Mouse (Mus musculus): ENCODE data around the gene Cpne2. TPM values are rescaled to one million over a fixed set of nuclear protein-coding genes. Genes with fewer than 3 reads are reported as not detected.
A peak's percentile ranks its signal among the peaks of the same experiment; 100 is the strongest.

Cpne2 gene
- polyA plus RNA-seq, 1 experiment from 2014 or later, result 24.8 TPM

DNA sequence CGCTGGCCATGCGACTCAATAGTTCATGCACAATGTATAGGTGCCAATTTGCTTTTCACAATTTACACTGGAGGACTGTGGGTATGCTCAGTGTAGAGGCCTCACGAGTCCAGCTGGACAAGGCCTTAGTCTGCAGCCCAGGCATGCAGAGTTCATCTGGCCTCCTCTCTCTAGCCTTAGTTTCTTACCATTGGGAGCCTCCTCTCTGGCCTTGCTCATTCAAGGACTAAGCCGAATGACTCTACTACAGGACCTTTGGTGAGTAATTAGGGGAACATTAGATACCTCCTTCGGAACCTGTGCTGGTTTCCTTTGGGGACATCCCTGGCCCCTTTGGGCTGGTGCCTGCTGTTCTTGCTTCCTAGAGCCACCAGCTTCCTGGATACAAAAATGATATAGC is 13.8 kb upstream of the Cpne2 start:
- H3K4me2 ChIP-seq (replicated peaks), result no peak overlapping the region
- no peaks in the 10 kb centered on the region for H3K27me3 ChIP-seq
- ATAC-seq (replicated peaks), result no peak
- no peaks in the 10 kb centered on the region for H3K9me3 ChIP-seq
- H3K9ac ChIP-seq (replicated peaks), result no peak overlapping the region
- H3K27ac ChIP-seq (replicated peaks), result no peak overlapping the region
- 95% methylated on average over 5 of the region's 5 CpGs for WGBS
- H3K36me3 ChIP-seq, result no peaks in the 10 kb centered on the region
- H3K4me1 ChIP-seq, result no peaks in the 10 kb centered on the region
- H3K4me3 ChIP-seq, result no peak overlapping the region

DNA sequence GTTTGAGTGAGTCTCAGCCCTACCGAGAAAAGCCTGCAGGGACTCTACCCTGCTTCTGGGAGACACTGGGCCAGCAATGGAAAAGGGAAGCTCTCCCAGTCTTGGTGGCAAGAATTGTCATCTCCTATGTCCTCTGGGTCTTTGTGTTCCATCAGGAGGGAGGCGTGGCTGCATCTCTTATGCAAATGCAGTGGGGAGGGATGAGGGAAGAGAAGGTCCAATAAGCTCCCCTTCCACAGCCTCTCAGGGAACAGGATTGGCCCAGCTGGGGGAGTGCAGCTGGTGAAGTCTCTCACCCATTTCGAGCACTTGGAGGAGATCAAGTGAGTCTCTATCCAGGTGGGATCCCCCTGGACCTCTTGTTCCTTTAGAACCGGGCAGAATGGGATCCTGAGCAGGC is 11.3 kb upstream of the Cpne2 start:
- no peaks in the 10 kb centered on the region for H3K4me1 ChIP-seq
- H3K27ac ChIP-seq (replicated peaks), result no peak overlapping the region
- H3K9ac ChIP-seq (replicated peaks), result no peak overlapping the region
- no peak overlapping the region for H3K4me3 ChIP-seq
- no peak overlapping the region for H3K4me2 ChIP-seq (replicated peaks)
- no peak for ATAC-seq (replicated peaks)
- H3K27me3 ChIP-seq, result no peaks in the 10 kb centered on the region
- no peaks in the 10 kb centered on the region for H3K9me3 ChIP-seq
- no peaks in the 10 kb centered on the region for H3K36me3 ChIP-seq
- 57% methylated on average over 4 of the region's 4 CpGs for WGBS

DNA sequence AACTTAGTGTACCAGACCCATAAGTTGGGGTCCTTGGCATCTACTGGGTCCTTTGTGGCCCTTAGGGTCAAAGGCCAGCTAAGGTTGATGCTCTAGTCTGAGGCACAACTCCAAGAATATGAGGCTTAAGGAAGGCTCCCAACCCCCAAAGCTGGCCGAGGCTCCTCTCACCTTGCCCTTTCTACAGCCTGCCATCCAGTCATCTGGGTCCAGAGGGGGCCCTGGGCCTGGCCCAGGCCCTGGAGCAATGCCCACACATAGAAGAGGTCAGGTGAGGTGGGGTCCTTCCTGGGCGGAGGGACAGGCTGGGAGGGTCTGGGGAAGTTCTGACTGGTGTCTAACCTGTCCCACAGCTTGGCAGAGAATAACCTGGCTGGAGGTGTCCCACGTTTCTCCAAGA is 10.3 kb upstream of the Cpne2 start:
- Histone ChIP-seq H3K4me2 (replicated peaks) (no peak overlapping the region), H3K4me3 (no peak overlapping the region), H3K36me3 (no peaks in the 10 kb centered on the region), H3K9ac (replicated peaks) (no peak overlapping the region), H3K27me3 (no peaks in the 10 kb centered on the region), H3K9me3 (no peaks in the 10 kb centered on the region), H3K4me1 (no peaks in the 10 kb centered on the region), H3K27ac (replicated peaks) (no peak overlapping the region)
- WGBS, result 70% methylated on average over 3 of the region's 3 CpGs
- no peak for ATAC-seq (replicated peaks)

DNA sequence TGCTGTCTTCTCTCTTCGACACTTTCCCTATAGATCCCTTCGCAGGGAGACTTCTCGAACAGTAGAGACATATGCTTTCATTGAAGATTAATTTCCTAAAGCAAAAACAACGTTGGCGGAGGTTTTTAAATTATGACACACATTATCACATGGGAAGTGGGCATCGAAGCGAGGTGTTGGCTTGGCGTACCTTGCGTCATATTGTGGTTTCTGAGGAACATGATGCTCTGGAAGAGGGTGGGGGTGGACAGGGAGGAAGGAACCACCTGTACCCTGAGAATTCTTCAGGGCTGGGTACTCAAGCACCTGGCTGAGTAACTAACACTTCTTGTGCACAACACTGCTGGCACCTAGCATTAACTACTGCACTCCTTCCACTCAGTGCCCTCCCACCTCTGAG is 8.2 kb upstream of the Cpne2 start:
- no peaks in the 10 kb centered on the region for H3K9me3 ChIP-seq
- H3K4me2 ChIP-seq (replicated peaks), result no peak overlapping the region
- no peak overlapping the region for H3K9ac ChIP-seq (replicated peaks)
- no peaks in the 10 kb centered on the region for H3K4me1 ChIP-seq
- no peak overlapping the region for H3K4me3 ChIP-seq
- no peaks in the 10 kb centered on the region for H3K36me3 ChIP-seq
- no peak overlapping the region for H3K27ac ChIP-seq (replicated peaks)
- H3K27me3 ChIP-seq, result no peaks in the 10 kb centered on the region
- WGBS, result 92% methylated on average over 9 of the region's 9 CpGs
- no peak for ATAC-seq (replicated peaks)

DNA sequence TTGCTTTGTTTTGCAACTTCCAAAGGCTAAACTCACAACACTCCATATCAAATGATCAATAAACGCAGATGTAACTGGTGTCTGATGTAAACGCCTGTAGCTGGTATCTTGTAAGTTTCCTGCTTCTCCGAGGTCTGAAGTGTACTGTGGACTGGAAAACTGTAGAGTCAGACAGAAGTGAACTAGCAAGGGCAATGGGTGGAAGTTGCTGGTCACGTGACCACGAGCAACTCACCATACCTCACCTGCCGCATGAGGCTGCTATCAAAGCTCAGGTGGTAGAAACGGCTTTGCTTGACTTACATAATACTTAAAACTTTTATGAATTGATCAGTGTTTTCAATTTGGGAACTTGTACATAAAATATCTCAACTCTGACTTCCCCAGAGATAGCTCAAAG is 5.6 kb upstream of the Cpne2 start:
- no peak for ATAC-seq (replicated peaks)

DNA sequence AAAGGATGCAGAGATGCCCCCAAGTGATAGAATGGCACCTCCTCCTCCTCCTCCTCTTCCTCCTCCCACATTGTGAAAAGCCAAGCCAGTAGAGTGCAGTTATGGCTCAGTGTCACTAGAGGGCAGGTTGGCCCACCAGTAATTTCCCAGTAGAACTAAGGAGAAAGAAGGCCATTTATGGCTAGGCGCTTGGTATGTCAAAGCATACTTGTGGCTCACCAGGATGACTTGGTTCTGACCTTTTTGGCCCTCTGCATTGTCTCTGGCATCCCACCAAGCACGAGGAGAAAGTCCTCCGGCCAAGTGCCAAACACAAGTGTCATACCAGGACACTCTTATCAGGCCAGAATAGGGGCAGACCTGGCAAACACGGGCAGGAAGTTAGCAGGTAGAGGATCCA is 4.5 kb upstream of the Cpne2 start:
- H3K27me3 ChIP-seq, result no peaks in the 10 kb centered on the region
- H3K27ac ChIP-seq (replicated peaks), result no peak overlapping the region
- no peaks in the 10 kb centered on the region for H3K36me3 ChIP-seq
- peaks cover 13% of the 10 kb centered on the region for H3K4me1 ChIP-seq
- no peaks in the 10 kb centered on the region for H3K9me3 ChIP-seq
- no peak overlapping the region for H3K4me2 ChIP-seq (replicated peaks)
- 41% methylated on average over 4 of the region's 4 CpGs for WGBS
- ATAC-seq (replicated peaks), result no peak
- no peak overlapping the region for H3K9ac ChIP-seq (replicated peaks)
- H3K4me3 ChIP-seq, result no peak overlapping the region

More for the DNA sequence above, 5.6 kb upstream of the Cpne2 start:
- WGBS, result 87% methylated on average over 7 of the region's 7 CpGs
- no peak overlapping the region for H3K4me3 ChIP-seq
- H3K36me3 ChIP-seq, result no peaks in the 10 kb centered on the region
- no peaks in the 10 kb centered on the region for H3K27me3 ChIP-seq
- H3K9ac ChIP-seq (replicated peaks), result no peak overlapping the region
- no peak overlapping the region for H3K27ac ChIP-seq (replicated peaks)
- H3K4me2 ChIP-seq (replicated peaks), result no peak overlapping the region
- H3K9me3 ChIP-seq, result no peaks in the 10 kb centered on the region
- H3K4me1 ChIP-seq, result peaks cover 5% of the 10 kb centered on the region; the same call in 1 of the 2 replicates

DNA sequence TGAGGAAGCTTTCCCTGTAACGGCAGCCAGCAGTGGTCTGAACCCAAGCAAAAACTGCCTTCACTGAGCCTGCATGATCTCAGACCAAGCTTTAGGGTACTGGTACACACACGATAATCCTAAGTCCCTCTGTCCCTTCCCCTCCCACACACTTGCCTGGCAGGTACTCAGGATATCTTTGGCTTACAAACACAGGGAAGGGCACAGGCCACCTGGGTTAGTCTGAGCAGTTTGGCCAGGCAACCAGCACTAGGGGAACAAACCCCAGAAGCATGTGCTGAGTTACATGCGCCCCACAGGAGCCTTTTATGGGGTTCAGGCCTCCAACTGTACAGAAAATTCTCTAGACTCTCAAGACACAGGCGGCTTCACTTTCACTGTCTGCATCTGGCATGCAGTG is 2.9 kb upstream of the Cpne2 start:
- H3K9me3 ChIP-seq, result no peaks in the 10 kb centered on the region
- no peak for ATAC-seq (replicated peaks)
- H3K4me3 ChIP-seq, result no peak overlapping the region
- H3K36me3 ChIP-seq, result no peaks in the 10 kb centered on the region
- WGBS, result 80% methylated on average over 4 of the region's 4 CpGs
- no peak overlapping the region for H3K4me2 ChIP-seq (replicated peaks)
- no peak overlapping the region for H3K27ac ChIP-seq (replicated peaks)
- H3K4me1 ChIP-seq, result peaks cover 28% of the 10 kb centered on the region
- no peaks in the 10 kb centered on the region for H3K27me3 ChIP-seq
- H3K9ac ChIP-seq (replicated peaks), result no peak overlapping the region

DNA sequence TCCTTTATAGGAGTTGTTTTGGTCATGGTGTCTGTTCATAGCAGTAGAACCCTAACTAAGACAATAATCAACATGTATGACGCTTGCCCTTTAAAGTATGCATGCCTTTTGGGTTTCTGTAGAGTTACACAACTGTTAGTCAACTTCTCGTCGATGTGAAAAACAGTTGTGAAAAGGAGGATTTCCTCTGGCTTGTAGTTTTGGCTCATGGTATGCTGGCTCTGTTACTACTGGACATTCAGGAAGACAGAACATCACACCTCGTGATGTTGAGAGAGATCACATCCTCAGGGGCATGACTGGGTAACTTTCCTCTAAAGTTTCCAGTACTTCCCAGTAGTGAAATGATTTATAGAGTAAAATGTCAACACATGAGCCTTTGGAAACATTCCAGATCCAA is 2.1 kb upstream of the Cpne2 start:
- no peak overlapping the region for H3K27ac ChIP-seq (replicated peaks)
- no peak for ATAC-seq (replicated peaks)
- no peak overlapping the region for H3K9ac ChIP-seq (replicated peaks)
- H3K9me3 ChIP-seq, result no peaks in the 10 kb centered on the region
- WGBS, result 91% methylated on average over 4 of the region's 4 CpGs
- H3K36me3 ChIP-seq, result no peaks in the 10 kb centered on the region
- no peak overlapping the region for H3K4me2 ChIP-seq (replicated peaks)
- no peak overlapping the region for H3K4me3 ChIP-seq
- H3K4me1 ChIP-seq, result peaks cover 36% of the 10 kb centered on the region
- no peaks in the 10 kb centered on the region for H3K27me3 ChIP-seq

DNA sequence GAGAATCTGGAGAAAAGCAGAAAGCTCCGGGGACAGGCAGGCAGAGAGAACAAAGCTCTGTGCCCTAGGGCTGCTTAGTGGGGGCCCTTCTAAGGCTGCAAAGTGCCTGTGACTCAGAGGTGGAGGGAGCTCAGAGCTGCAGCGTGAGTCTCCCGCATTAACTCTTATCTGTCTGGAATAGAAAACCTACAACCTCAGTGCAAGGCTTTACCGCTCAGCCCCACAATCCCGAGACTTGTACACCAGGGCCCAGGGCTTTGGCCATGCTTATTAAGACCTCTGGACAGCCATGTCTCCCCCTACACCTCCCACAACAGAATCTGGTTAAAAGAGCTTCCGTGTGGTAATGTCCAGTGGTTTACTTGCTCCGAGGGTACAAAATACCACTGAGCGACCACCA is 790 bp upstream of the Cpne2 start:
- peak overlapping the region; percentile 16 for H3K9ac ChIP-seq (replicated peaks)
- H3K27ac ChIP-seq (replicated peaks), result peak overlapping the region; percentile 45
- H3K27me3 ChIP-seq, result no peaks in the 10 kb centered on the region
- H3K4me3 ChIP-seq, result peak overlapping the region; percentile 66
- H3K4me2 ChIP-seq (replicated peaks), result peak overlapping the region; percentile 93
- no peaks in the 10 kb centered on the region for H3K36me3 ChIP-seq
- H3K4me1 ChIP-seq, result peaks cover 39% of the 10 kb centered on the region
- ATAC-seq (replicated peaks), result peak; percentile 13; the same call in 1 of the 2 replicates
- WGBS, result 2% methylated on average over 8 of the region's 8 CpGs
- H3K9me3 ChIP-seq, result no peaks in the 10 kb centered on the region

DNA sequence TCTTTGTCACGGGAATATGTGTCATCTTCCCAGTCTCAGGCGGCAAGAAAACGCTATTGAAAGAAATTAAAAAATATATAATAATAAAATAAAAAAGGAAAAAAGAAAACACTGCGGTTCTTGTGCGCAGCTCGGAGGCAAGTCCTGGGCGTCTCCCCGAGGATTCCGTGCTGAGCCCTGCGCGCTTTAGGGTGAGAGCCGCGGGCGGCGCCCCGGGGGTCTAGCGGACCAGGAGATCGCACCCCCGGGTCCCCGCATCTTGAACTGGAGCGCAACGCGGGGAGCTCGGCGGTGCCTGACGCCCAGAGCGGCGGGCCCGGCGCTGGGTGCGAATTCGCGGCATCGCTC is 291 bp upstream of the Cpne2 start:
- Histone ChIP-seq H3K9me3 (no peaks in the 10 kb centered on the region), H3K9ac (replicated peaks) (peak overlapping the region; percentile 71), H3K4me3 (peak overlapping the region; percentile 66), H3K36me3 (no peaks in the 10 kb centered on the region), H3K4me1 (peaks cover 44% of the 10 kb centered on the region), H3K4me2 (replicated peaks) (peak overlapping the region; percentile 93), H3K27ac (replicated peaks) (peak overlapping the region; percentile 45), H3K27me3 (no peaks in the 10 kb centered on the region)
- WGBS, result under 1% methylated on average over 34 of the region's 34 CpGs
- ATAC-seq (replicated peaks), result peak; percentile 49

DNA sequence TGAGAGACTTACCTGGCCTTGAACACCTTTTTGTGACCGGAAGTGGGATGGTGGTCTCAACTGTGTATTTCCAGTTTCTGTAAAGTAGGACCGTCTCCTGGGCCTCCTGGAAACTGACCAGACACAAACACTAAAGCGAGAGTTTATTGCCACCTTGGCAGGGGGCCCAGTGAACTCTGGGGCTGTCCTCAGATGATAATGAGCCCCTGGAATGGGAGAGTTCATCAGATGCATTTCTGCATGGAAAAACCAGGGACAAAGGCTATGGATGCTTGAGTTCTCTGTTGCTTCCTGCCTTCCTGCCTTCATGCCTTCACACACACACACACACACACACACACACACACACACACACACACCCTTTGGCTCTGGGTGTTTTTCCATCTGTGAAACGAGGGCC is 1.8 kb downstream of the Cpne2 start:
- 0 out of 2 replicates have a peak overlapping the region, but pooled peaks have one; percentile 2 for H3K9ac ChIP-seq (replicated peaks)
- H3K36me3 ChIP-seq, result no peaks in the 10 kb centered on the region
- H3K4me2 ChIP-seq (replicated peaks), result peak overlapping the region; percentile 93
- H3K9me3 ChIP-seq, result no peaks in the 10 kb centered on the region
- WGBS, result 38% methylated on average over 4 of the region's 4 CpGs
- 0 out of 2 replicates have a peak overlapping the region, but pooled peaks have one; percentile 66 for H3K4me3 ChIP-seq
- H3K27ac ChIP-seq (replicated peaks), result no peak overlapping the region
- ATAC-seq (replicated peaks), result no peak
- H3K27me3 ChIP-seq, result no peaks in the 10 kb centered on the region
- peaks cover 45% of the 10 kb centered on the region for H3K4me1 ChIP-seq

DNA sequence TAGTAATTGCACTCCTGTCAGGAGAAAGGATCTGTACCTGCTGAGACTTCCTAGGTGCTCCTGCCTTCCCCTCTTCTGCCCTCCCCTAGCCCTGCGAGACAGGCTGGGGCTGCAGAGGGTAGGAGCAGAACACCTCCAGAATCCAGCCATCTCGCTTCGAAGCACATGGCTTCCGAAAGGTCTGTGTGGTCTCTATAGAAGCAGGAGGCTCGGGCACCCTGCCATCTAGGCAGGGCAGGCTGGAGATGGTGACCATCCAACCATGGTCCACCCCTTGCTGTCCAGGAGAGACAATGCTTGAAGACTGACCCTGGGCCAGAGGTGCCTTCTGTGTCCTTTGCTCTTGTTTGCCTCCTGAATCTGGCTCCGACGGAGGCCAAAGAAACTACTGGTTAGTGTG is 2.8 kb downstream of the Cpne2 start:
- peaks cover 45% of the 10 kb centered on the region for H3K4me1 ChIP-seq
- ATAC-seq (replicated peaks), result no peak
- no peaks in the 10 kb centered on the region for H3K36me3 ChIP-seq
- no peaks in the 10 kb centered on the region for H3K27me3 ChIP-seq
- no peak overlapping the region for H3K9ac ChIP-seq (replicated peaks)
- WGBS, result 68% methylated on average over 7 of the region's 7 CpGs
- H3K4me3 ChIP-seq, result no peak overlapping the region
- H3K9me3 ChIP-seq, result no peaks in the 10 kb centered on the region
- no peak overlapping the region for H3K4me2 ChIP-seq (replicated peaks)
- H3K27ac ChIP-seq (replicated peaks), result 0 out of 2 replicates have a peak overlapping the region, but pooled peaks have one; percentile 13

DNA sequence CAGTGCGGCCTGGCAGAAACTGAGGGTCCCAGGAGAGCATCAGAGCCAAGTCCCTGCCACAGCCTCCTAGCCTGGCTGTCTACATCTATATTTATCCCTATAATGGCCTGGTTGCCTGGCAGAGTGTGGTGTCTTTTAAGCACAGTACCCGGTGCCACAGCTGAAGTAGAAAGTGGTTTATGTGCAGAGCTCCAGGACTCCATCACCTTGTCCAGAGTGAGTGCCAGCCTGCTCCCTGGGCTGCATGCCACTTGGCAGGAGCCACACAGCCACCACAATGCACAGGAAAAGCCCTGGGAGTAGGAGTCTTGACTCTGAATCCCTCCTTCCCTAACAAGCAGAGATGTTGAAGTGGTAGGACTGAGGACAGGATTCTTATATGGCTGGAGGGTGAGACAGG is 4.7 kb downstream of the Cpne2 start:
- Histone ChIP-seq H3K36me3 (no peaks in the 10 kb centered on the region), H3K4me3 (no peak overlapping the region), H3K27ac (replicated peaks) (0 out of 2 replicates have a peak overlapping the region, but pooled peaks have one; percentile 28), H3K4me2 (replicated peaks) (no peak overlapping the region), H3K9me3 (no peaks in the 10 kb centered on the region), H3K9ac (replicated peaks) (no peak overlapping the region), H3K27me3 (no peaks in the 10 kb centered on the region), H3K4me1 (peaks cover 37% of the 10 kb centered on the region)
- 51% methylated on average over 2 of the region's 2 CpGs for WGBS
- no peak for ATAC-seq (replicated peaks)

Measured in forebrain, embryonic 15.5 days (tissue).